Mouse (Mus musculus): ENCODE data around the gene Vmn1r94.
"Not testable (repeated sequence)": the region's sequence is repeated elsewhere in the genome, so short reads cannot be mapped to it uniquely, and the experiment has no call there.

Gene Vmn1r94

GRCm38 (mm10) chr7:20168277-20168676 lies at the start of gene Vmn1r94:
Gene Vmn1r94 (minus strand): TSS chr7:20168377.
- DNase-seq, result not testable (repeated sequence)

DNA sequence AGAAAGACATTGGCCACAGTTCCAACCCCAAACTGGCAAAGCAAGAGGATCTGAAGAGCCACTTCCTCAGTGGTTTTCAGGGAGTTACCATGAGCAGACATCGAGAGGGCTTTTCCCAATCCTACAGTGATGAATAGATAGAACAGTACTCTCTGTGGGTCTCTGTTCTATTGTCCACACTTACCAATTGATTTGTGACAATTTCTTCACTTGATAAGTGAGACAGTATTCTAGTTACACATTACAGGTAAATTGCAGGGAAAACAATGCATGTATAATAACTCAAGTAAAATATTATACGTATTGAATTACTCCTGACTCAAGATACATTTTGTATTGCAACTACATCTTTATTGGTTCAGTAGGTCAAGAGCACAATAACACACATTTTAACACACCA lies 37.3 kb upstream of the Vmn1r94 start, which contains the start of gene Gm6164:
Gene Gm6164, minus strand, starts transcription at position 101 of the 400 bp plus-strand sequence.
- DNase-seq, result not testable (repeated sequence)

GRCm38 (mm10) chr7:20193410-20193809 lies 25.2 kb upstream of the Vmn1r94 start, which contains the start of gene Vmn1r95:
Gene Vmn1r95 (plus strand): TSS chr7:20193710.
- not testable (repeated sequence) for DNase-seq

GRCm38 (mm10) chr7:20138988-20139387 lies 29.2 kb downstream of the Vmn1r94 start, which contains the start of gene Vmn1r93:
Gene Vmn1r93 (minus strand): TSS chr7:20139088.
- not testable (repeated sequence) for DNase-seq

DNA sequence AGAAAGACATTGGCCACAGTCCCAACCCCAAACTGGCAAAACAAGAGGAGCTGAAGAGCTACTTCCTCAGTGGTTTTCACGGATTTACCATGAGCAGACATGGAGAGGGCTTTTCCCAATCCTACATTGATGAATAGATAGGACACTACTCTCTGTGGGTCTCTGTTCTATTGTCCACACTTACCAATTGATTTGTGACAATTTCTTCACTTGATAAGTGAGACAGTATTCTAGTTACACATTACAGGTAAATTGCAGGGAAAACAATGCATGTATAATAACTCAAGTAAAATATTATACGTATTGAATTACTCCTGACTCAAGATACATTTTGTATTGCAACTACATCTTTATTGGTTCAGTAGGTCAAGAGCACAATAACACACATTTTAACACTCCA lies 45.7 kb downstream of the Vmn1r94 start, which contains the start of gene Gm16442:
Gene Gm16442, minus strand, starts transcription at position 101 of the 400 bp plus-strand sequence.
- DNase-seq, result not testable (repeated sequence)

Measured in retina, postnatal 1 day (tissue).